Mouse (Mus musculus) activated CD4-positive, CD25-positive, alpha-beta regulatory T cell, adult 4 months (primary cell): ENCODE data around the gene Ccl22. TPM values are rescaled to one million over a fixed set of nuclear protein-coding genes. Genes with fewer than 3 reads are reported as not detected.

Source experiments
- ATAC-seq: one replicate; pipeline ENCODE4 v1.8.0; 2017
- polyA plus RNA-seq, 2 experiments: library from polyadenylated mRNA; unstranded; fragments of 100-300 nt; shearing (Covaris generic); gene quantifications; one replicate each; pipeline ENCODE4 v1.2.1; 2017

The Ccl22 gene
- polyA plus RNA-seq, 2 experiments from 2014 or later = 0.34 TPM; not detected in 1

- ATAC-seq = peak; percentile 32
Measured at GRCm38 (mm10) chr8:94735426-94736094, 9.8 kb upstream of the Ccl22 start.

- ATAC-seq = no peak
Measured at GRCm38 (mm10) chr8:94739829-94740228, 5.6 kb upstream of the Ccl22 start.

GRCm38 (mm10) chr8:94740591-94740990 lies 4.8 kb upstream of the Ccl22 start:
- ATAC-seq = no peak

GRCm38 (mm10) chr8:94741726-94742125 lies 3.7 kb upstream of the Ccl22 start:
- no peak for ATAC-seq

- no peak for ATAC-seq
Measured at GRCm38 (mm10) chr8:94744484-94744883, 906 bp upstream of the Ccl22 start.

- ATAC-seq = no peak
Measured at GRCm38 (mm10) chr8:94744972-94745371, 418 bp upstream of the Ccl22 start.

GRCm38 (mm10) chr8:94746832-94747231 lies 1.4 kb downstream of the Ccl22 start:
- ATAC-seq = no peak

GRCm38 (mm10) chr8:94748363-94748762 lies 3.0 kb downstream of the Ccl22 start:
- no peak for ATAC-seq

- no peak for ATAC-seq
Measured at GRCm38 (mm10) chr8:94749942-94750341, 4.6 kb downstream of the Ccl22 start.

GRCm38 (mm10) chr8:94751023-94751849 lies 5.8 kb downstream of the Ccl22 start:
- ATAC-seq = no peak

GRCm38 (mm10) chr8:94754006-94754405 lies 8.6 kb downstream of the Ccl22 start:
- no peak for ATAC-seq

- ATAC-seq = no peak
Measured at GRCm38 (mm10) chr8:94754486-94754885, 9.1 kb downstream of the Ccl22 start.

GRCm38 (mm10) chr8:94767035-94767434 lies 21.6 kb downstream of the Ccl22 start:
- no peak for ATAC-seq

- no peak for ATAC-seq
Measured at GRCm38 (mm10) chr8:94770945-94771344, 25.6 kb downstream of the Ccl22 start.

GRCm38 (mm10) chr8:94771941-94772670 lies 26.7 kb downstream of the Ccl22 start, which contains the start of gene Cx3cl1:
Cx3cl1 (plus strand) TSS chr8:94772009.
- no peak for ATAC-seq

GRCm38 (mm10) chr8:94773048-94773447 lies 27.7 kb downstream of the Ccl22 start:
- ATAC-seq = no peak

- ATAC-seq = no peak
Measured at GRCm38 (mm10) chr8:94773700-94774171, 28.3 kb downstream of the Ccl22 start.

GRCm38 (mm10) chr8:94774601-94775000 lies 29.2 kb downstream of the Ccl22 start:
- no peak for ATAC-seq

GRCm38 (mm10) chr8:94776346-94776745 lies 31.0 kb downstream of the Ccl22 start:
- ATAC-seq = no peak

- ATAC-seq = no peak
Measured at GRCm38 (mm10) chr8:94778036-94778435, 32.6 kb downstream of the Ccl22 start.

- ATAC-seq = no peak
Measured at GRCm38 (mm10) chr8:94778473-94778872, 33.1 kb downstream of the Ccl22 start.

GRCm38 (mm10) chr8:94778895-94779533 lies 33.6 kb downstream of the Ccl22 start:
- peak; percentile 81 for ATAC-seq
